Mouse (Mus musculus): ENCODE results near the gene Scn4a. TPM values are rescaled to one million over a fixed set of nuclear protein-coding genes. Genes with fewer than 3 reads are reported as not detected.
"Not testable (repeated sequence)": the region's sequence is repeated elsewhere in the genome, so short reads cannot be mapped to it uniquely, and the experiment has no call there.

Gene Scn4a
- 1 to 10 TPM; 9.7 to 9.9 TPM for total RNA-seq (2021)

- no peak for DNase-seq (ENCODE audit: low spot score)
- intact Hi-C loops (cut with DNase I): no loop called here
These were observed at the start of gene Scn4a for GRCm38 (mm10) chr11:106353188-106353587. TSS of gene Scn4a (minus strand) at chr11:106353288.

GRCm38 (mm10) chr11:106398481-106398880 is 45.4 kb upstream of the Scn4a start:
- intact Hi-C loops (cut with DNase I): no loop called here
- DNase-seq (ENCODE audit: low spot score): no peak

GRCm38 (mm10) chr11:106397656-106398055 is 44.6 kb upstream of the Scn4a start:
- DNase-seq (ENCODE audit: low spot score): no peak
- intact Hi-C loops (cut with DNase I): no loop called here

- intact Hi-C loops (cut with DNase I); DNase-seq (ENCODE audit: low spot score): not testable (repeated sequence)
These were observed 41.0 kb upstream of the Scn4a start for GRCm38 (mm10) chr11:106394055-106394454.

- DNase-seq (ENCODE audit: low spot score): no peak
- intact Hi-C loops (cut with DNase I): loop anchor here (2.0 kb wide), 3 partner anchors 26 to 90 kb away; no protein-coding TSS in a partner anchor
These were observed 40.2 kb upstream of the Scn4a start for GRCm38 (mm10) chr11:106393331-106393616.

GRCm38 (mm10) chr11:106392597-106393330 is 39.7 kb upstream of the Scn4a start:
- intact Hi-C loops (cut with DNase I): loop anchor here (2.0 kb wide), 3 partner anchors 26 to 90 kb away; no protein-coding TSS in a partner anchor
- DNase-seq (ENCODE audit: low spot score): no peak

- intact Hi-C loops (cut with DNase I): loop anchor here (2.0 kb wide), 3 partner anchors 25 to 89 kb away; no protein-coding TSS in a partner anchor
- DNase-seq (ENCODE audit: low spot score): peak; percentile 43
These were observed 38.6 kb upstream of the Scn4a start for GRCm38 (mm10) chr11:106391546-106392188.

GRCm38 (mm10) chr11:106390757-106391156 is 37.7 kb upstream of the Scn4a start:
- intact Hi-C loops (cut with DNase I): no loop called here
- no peak for DNase-seq (ENCODE audit: low spot score)

GRCm38 (mm10) chr11:106389611-106390010 is 36.5 kb upstream of the Scn4a start:
- no peak for DNase-seq (ENCODE audit: low spot score)
- intact Hi-C loops (cut with DNase I): no loop called here

- intact Hi-C loops (cut with DNase I): no loop called here
- DNase-seq (ENCODE audit: low spot score): no peak
These were observed 34.7 kb upstream of the Scn4a start, which contains the start of gene Icam2 for GRCm38 (mm10) chr11:106387791-106388216. TSS of gene Icam2 (minus strand) at chr11:106388075.

- intact Hi-C loops (cut with DNase I): no loop called here
- no peak for DNase-seq (ENCODE audit: low spot score)
These were observed 33.9 kb upstream of the Scn4a start for GRCm38 (mm10) chr11:106387020-106387419.

- intact Hi-C loops (cut with DNase I): no loop called here
- DNase-seq (ENCODE audit: low spot score): no peak
These were observed 33.3 kb upstream of the Scn4a start for GRCm38 (mm10) chr11:106386409-106386808.

GRCm38 (mm10) chr11:106383051-106383790 is 30.1 kb upstream of the Scn4a start:
- intact Hi-C loops (cut with DNase I): no loop called here
- DNase-seq (ENCODE audit: low spot score): no peak

GRCm38 (mm10) chr11:106382424-106382823 is 29.3 kb upstream of the Scn4a start:
- DNase-seq (ENCODE audit: low spot score): peak; percentile 43

GRCm38 (mm10) chr11:106381883-106382282 is 28.8 kb upstream of the Scn4a start:
- no peak for DNase-seq (ENCODE audit: low spot score)
- intact Hi-C loops (cut with DNase I): no loop called here

More at GRCm38 (mm10) chr11:106382424-106382823, 29.3 kb upstream of the Scn4a start:
- intact Hi-C loops (cut with DNase I): no loop called here

GRCm38 (mm10) chr11:106381011-106381410 is 27.9 kb upstream of the Scn4a start:
- intact Hi-C loops (cut with DNase I): no loop called here
- no peak for DNase-seq (ENCODE audit: low spot score)

- no peak for DNase-seq (ENCODE audit: low spot score)
- intact Hi-C loops (cut with DNase I): no loop called here
These were observed 21.9 kb upstream of the Scn4a start for GRCm38 (mm10) chr11:106374979-106375378.

GRCm38 (mm10) chr11:106374559-106374958 is 21.5 kb upstream of the Scn4a start:
- no peak for DNase-seq (ENCODE audit: low spot score)

GRCm38 (mm10) chr11:106373998-106374397 is 20.9 kb upstream of the Scn4a start:
- DNase-seq (ENCODE audit: low spot score): no peak

More at GRCm38 (mm10) chr11:106374559-106374958, 21.5 kb upstream of the Scn4a start:
- intact Hi-C loops (cut with DNase I): no loop called here

GRCm38 (mm10) chr11:106366316-106366715 is 13.2 kb upstream of the Scn4a start:
- DNase-seq (ENCODE audit: low spot score): peak; percentile 33
- intact Hi-C loops (cut with DNase I): loop anchor here (2.0 kb wide), 3 partner anchors 26 to 64 kb away; no protein-coding TSS in a partner anchor

More at GRCm38 (mm10) chr11:106373998-106374397, 20.9 kb upstream of the Scn4a start:
- intact Hi-C loops (cut with DNase I): no loop called here

Measured in heart, postnatal 25 days (tissue).